Mouse (Mus musculus): ENCODE results near the gene Ftsj3. TPM values are rescaled to one million over a fixed set of nuclear protein-coding genes. Genes with fewer than 3 reads are reported as not detected.
"Not testable (repeated sequence)": the region's sequence is repeated elsewhere in the genome, so short reads cannot be mapped to it uniquely, and the experiment has no call there.

Ftsj3 gene
- total and polyA plus RNA-seq, 2 experiments from 2014 or later: 27.9 to 46.9 TPM

DNA sequence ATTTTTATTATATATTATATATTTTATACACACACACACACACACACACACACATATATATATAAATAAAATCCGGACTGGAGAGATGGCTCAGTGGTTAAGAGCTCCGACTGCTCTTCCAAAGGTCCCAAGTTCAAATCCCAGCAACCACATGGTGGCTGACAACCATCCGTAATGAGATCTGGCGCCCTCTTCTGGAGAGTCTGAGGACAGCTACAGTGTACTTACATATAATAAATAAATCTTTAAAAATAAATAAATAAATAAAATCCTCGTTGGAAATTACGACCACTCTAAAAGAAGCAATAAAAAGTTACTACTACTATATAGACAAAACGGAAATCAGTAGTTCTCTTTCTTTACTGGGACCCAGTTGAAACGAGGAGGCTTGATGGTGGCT is 21.9 kb downstream of the Ftsj3 start:
- TF ChIP-seq CTCF (IDR thresholded peaks at IDR 0.05): peak; percentile 29; the same call in 1 of the 2 replicates
- not testable (repeated sequence) for DNase-seq (ENCODE audit: low spot score)
- H3K36me3 ChIP-seq (ENCODE audit: insufficient read depth, low read length): peaks cover 47% of the 10 kb centered on the region

DNA sequence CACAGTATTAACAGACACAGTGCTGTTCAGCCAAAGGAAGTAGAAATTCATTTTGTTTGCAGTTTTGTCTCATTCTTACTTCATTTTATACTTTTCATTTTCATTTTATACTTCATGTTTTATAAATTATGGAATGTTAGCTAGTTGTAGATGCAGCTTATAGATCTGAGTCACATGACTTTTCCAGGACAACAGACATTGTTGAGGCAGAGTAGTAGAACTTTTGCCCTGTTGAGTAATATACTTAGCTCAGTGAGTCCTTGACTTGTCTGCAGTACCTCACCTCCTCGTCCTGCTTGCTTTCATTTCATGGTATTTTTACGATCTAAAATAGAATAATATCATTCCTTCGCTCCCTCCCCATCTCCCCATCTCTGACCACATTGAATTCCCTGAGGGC is 35.3 kb downstream of the Ftsj3 start:
- no peak for TF ChIP-seq CTCF (IDR thresholded peaks at IDR 0.05)
- Histone ChIP-seq H3K4me3 (ENCODE audit: low read depth, low read length) (no peak overlapping the region), H3K27ac (ENCODE audit: low read depth, low read length) (no peak overlapping the region), H3K4me2 (ENCODE audit: low read depth, low read length, poor library complexity, severe bottlenecking) (no peak overlapping the region), H3K9ac (replicated peaks; ENCODE audit: low read length, poor library complexity, severe bottlenecking) (no peak overlapping the region), H3K4me1 (ENCODE audit: insufficient read depth, low read length) (peaks cover 6% of the 10 kb centered on the region; the same call in 1 of the 2 replicates), H3K36me3 (ENCODE audit: insufficient read depth, low read length) (peaks cover 6% of the 10 kb centered on the region; the same call in 1 of the 2 replicates), H3K9me3 (ENCODE audit: low read length) (no peaks in the 10 kb centered on the region), H3K27me3 (ENCODE audit: insufficient read depth, low read length) (no peaks in the 10 kb centered on the region)
- 89% methylated on average over 3 of the region's 3 CpGs for WGBS
- no peak for ATAC-seq (ENCODE audit: low FRiP score)
- DNase-seq (ENCODE audit: low spot score): no peak

More for the DNA sequence above, 21.9 kb downstream of the Ftsj3 start:
- 84% methylated on average over 8 of the region's 8 CpGs for WGBS
- not testable (repeated sequence) for H3K4me1 ChIP-seq (ENCODE audit: insufficient read depth, low read length); H3K4me2 ChIP-seq (ENCODE audit: low read depth, low read length, poor library complexity, severe bottlenecking); H3K4me3 ChIP-seq (ENCODE audit: low read depth, low read length); H3K27ac ChIP-seq (ENCODE audit: low read depth, low read length); H3K27me3 ChIP-seq (ENCODE audit: insufficient read depth, low read length); ATAC-seq (ENCODE audit: low FRiP score); H3K9me3 ChIP-seq (ENCODE audit: low read length); H3K9ac ChIP-seq (replicated peaks; ENCODE audit: low read length, poor library complexity, severe bottlenecking)

DNA sequence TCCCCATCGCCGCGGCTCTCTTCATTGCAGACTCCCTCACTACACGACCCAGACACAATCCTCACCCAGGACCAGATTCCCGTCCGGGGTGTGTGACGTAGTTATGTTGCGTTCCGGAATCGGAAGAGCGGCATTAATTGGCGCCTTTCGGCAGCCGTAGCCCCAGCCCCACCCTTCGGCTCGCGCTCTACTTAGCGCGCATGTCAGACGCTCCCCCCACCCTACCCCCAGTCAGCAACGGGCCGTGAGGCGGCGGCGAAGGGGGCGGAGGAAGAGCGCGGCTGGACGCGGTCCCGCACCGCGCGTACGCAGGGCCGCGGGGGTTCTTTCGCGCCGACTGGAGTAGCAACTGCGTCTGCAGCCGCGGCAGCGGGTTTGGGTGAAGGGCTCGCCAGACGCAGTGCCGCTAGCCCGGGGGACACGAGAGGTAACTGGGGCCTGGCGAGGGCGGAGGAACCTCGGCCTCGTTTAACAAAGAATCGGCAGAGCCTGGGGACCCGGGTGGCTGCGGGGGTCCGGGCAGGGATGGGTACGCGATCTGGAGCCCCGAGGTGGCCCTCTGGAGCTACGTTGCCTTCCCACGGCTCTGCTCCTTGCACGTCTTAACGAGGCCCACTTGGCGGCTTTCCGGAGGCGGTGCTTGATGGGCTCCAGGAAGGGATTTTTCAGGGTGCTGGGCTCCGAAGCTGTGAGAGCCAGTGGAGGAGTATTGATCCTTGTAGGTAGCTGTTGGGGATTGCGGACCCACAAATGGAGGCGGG is 39.0 kb downstream of the Ftsj3 start, which contains the start of gene Ddx42:
TSS of gene Ddx42 (plus strand) at position 197 of the 761 bp plus-strand sequence.
- Histone ChIP-seq H3K4me1 (ENCODE audit: insufficient read depth, low read length) (peaks cover 15% of the 10 kb centered on the region; the same call in 1 of the 2 replicates), H3K9me3 (ENCODE audit: low read length) (no peaks in the 10 kb centered on the region), H3K9ac (replicated peaks; ENCODE audit: low read length, poor library complexity, severe bottlenecking) (peak within 1 kb of the TSS; percentile 92), H3K4me3 (ENCODE audit: low read depth, low read length) (peak within 1 kb of the TSS; percentile 97), H3K27me3 (ENCODE audit: insufficient read depth, low read length) (no peaks in the 10 kb centered on the region), H3K4me2 (ENCODE audit: low read depth, low read length, poor library complexity, severe bottlenecking) (peak within 1 kb of the TSS; percentile 63), H3K36me3 (ENCODE audit: insufficient read depth, low read length) (0 out of 2 replicates have a peak, but pooled peaks cover 4% of the 10 kb centered on the region), H3K27ac (ENCODE audit: low read depth, low read length) (peak within 1 kb of the TSS; percentile 96)
- DNase-seq (ENCODE audit: low spot score) (peak; percentile 99), ATAC-seq (ENCODE audit: low FRiP score) (peak; percentile 96)
- WGBS: under 1% methylated on average over 67 of the region's 70 CpGs
- no peak for TF ChIP-seq CTCF (IDR thresholded peaks at IDR 0.05)

DNA sequence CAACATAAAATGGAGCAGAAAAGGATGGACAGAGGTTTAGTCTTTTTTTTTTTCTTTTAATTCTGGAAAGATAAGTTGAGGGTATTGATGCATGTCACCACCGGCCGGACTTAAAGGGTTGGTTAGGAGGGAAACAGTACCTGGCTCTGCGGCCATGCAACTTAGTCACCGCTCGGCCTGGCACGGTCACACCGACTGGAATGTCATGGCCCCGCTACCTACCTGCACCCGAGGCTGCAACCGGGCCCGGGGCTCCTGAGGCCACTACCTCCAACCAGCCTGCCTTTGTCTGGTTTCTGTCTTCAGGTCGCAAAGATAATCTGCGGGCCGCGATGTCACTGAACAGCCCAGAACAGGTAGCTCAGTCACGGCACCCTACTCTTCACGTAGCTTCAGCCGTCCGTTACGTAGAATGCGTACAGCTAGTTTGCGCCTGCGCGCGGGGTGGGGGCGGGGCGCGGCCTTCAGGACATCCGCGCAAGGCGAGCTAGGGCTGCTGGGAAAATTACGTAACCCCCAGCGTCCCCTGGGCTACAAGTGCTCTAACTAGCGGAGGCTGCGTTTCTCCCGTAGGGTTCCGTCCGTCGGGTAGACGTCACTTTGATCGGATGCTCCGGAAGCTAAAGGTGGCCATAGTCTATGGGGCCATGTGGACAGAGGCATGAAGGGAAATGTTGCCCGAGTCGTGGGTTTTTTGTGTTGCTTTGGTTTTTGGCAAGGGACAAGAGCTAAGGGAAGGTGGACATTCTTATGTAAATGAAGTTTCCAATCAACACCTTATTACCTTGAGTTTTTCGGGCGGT is 39.8 kb downstream of the Ftsj3 start, which contains the start of gene Ccdc47:
TSS of gene Ccdc47 (minus strand) at position 418 of the 803 bp plus-strand sequence.
- H3K9me3 ChIP-seq (ENCODE audit: low read length): no peaks in the 10 kb centered on the region
- peak within 1 kb of the TSS; percentile 63 for H3K4me2 ChIP-seq (ENCODE audit: low read depth, low read length, poor library complexity, severe bottlenecking)
- ATAC-seq (ENCODE audit: low FRiP score): peak; percentile 97
- peaks cover 15% of the 10 kb centered on the region; the same call in 1 of the 2 replicates for H3K4me1 ChIP-seq (ENCODE audit: insufficient read depth, low read length)
- under 1% methylated on average over 46 of the region's 46 CpGs for WGBS
- no peaks in the 10 kb centered on the region for H3K27me3 ChIP-seq (ENCODE audit: insufficient read depth, low read length)
- peak; percentile 100 for DNase-seq (ENCODE audit: low spot score)
- H3K9ac ChIP-seq (replicated peaks; ENCODE audit: low read length, poor library complexity, severe bottlenecking): peak within 1 kb of the TSS; percentile 92
- no peak for TF ChIP-seq CTCF (IDR thresholded peaks at IDR 0.05)
- peak within 1 kb of the TSS; percentile 97 for H3K4me3 ChIP-seq (ENCODE audit: low read depth, low read length)
- peak within 1 kb of the TSS; percentile 96 for H3K27ac ChIP-seq (ENCODE audit: low read depth, low read length)
- H3K36me3 ChIP-seq (ENCODE audit: insufficient read depth, low read length): peaks cover 9% of the 10 kb centered on the region; the same call in 1 of the 2 replicates

DNA sequence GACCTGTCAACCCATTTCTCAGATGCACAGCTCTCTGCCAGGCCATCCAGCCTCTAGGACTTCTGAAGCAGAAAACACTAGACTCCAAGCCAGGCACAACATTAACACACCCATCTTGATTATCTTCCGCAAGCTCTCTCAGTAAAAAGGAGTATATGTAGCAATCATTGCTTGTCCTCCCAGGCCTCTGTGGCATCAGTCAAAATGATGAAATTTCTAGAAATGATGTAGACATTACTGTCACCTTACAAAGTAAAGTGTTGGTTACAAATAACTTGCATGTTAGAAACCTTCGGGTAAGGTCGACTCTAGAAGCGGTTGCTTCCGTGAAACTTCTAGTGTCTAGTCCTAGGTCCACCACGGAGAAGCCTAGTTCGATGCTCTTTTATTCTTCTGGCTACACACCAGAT is 40.4 kb downstream of the Ftsj3 start:
- WGBS: 33% methylated on average over 7 of the region's 7 CpGs
- H3K27ac ChIP-seq (ENCODE audit: low read depth, low read length): peak overlapping the region; percentile 96

More for the DNA sequence above, 40.4 kb downstream of the Ftsj3 start:
- H3K9ac ChIP-seq (replicated peaks; ENCODE audit: low read length, poor library complexity, severe bottlenecking): peak overlapping the region; percentile 83
- H3K27me3 ChIP-seq (ENCODE audit: insufficient read depth, low read length): no peaks in the 10 kb centered on the region
- H3K4me2 ChIP-seq (ENCODE audit: low read depth, low read length, poor library complexity, severe bottlenecking): peak overlapping the region; percentile 63
- DNase-seq (ENCODE audit: low spot score): no peak
- no peak for TF ChIP-seq CTCF (IDR thresholded peaks at IDR 0.05)
- H3K4me1 ChIP-seq (ENCODE audit: insufficient read depth, low read length): peaks cover 15% of the 10 kb centered on the region; the same call in 1 of the 2 replicates
- ATAC-seq (ENCODE audit: low FRiP score): no peak
- H3K9me3 ChIP-seq (ENCODE audit: low read length): no peaks in the 10 kb centered on the region
- H3K4me3 ChIP-seq (ENCODE audit: low read depth, low read length): peak overlapping the region; percentile 97
- H3K36me3 ChIP-seq (ENCODE audit: insufficient read depth, low read length): peaks cover 13% of the 10 kb centered on the region; the same call in 1 of the 2 replicates

Data from midbrain, postnatal 0 days (tissue).